Mouse (Mus musculus): ENCODE data around the gene Pde1c.
"Not testable (repeated sequence)": the region's sequence is repeated elsewhere in the genome, so short reads cannot be mapped to it uniquely, and the experiment has no call there.

Pde1c gene

GRCm38 (mm10) chr6:56568470-56569372 lies at the start of gene Pde1c:
Pde1c (minus strand) TSS chr6:56569103.
- CTCF ChIA-PET, result interaction anchor here in 3 of 4 experiments (0.6 to 1.7 kb wide), 7 partner anchors 10 to 520 kb away, joined by 3 to 5 read pairs (median 4); no protein-coding TSS in a partner anchor
- POLR2A ChIA-PET, result interaction anchor here in 3 of 4 experiments (0.7 to 1.7 kb wide), 6 partner anchors 9 to 486 kb away, joined by 3 to 6 read pairs (median 4); partner anchors contain the start of gene Avl9 (in 2 of the 3)

DNA sequence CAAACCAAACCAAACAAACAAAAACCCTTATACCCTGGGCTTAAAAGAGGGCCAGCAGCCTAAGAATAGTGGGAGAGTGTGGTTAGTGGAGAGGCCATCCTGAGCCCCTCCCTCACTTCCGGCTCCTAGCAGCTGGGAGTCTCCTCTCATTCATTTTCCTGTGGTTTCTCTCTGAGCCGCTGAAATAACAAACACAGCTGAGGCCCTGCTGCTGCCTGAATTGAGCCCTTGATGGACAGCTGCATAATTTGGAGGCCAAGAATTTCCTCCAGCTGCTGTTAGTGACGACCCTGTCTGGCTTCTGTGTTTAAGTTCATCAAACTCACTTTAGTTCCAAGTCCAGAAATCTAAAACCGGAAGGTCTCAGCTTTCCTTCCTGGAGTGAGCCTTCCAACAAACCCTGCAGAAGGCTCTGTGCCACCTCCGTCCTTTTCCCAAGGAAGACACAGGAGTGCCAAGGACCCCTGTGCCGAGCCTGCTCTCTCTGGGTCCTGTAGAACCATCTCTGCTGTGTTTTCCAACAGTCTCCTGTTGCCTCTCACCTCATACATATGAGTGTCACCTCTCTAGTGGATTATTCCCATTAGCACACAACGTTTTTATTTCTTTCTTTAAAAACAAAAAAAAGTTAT lies 48.2 kb upstream of the Pde1c start:
- ChIA-PET POLR2A (no interaction called here), CTCF (interaction anchor here in 2 of 4 experiments (0.6 to 1.5 kb wide), 3 partner anchors 9 to 697 kb away, joined by 3 to 4 read pairs (median 4); no protein-coding TSS in a partner anchor)

DNA sequence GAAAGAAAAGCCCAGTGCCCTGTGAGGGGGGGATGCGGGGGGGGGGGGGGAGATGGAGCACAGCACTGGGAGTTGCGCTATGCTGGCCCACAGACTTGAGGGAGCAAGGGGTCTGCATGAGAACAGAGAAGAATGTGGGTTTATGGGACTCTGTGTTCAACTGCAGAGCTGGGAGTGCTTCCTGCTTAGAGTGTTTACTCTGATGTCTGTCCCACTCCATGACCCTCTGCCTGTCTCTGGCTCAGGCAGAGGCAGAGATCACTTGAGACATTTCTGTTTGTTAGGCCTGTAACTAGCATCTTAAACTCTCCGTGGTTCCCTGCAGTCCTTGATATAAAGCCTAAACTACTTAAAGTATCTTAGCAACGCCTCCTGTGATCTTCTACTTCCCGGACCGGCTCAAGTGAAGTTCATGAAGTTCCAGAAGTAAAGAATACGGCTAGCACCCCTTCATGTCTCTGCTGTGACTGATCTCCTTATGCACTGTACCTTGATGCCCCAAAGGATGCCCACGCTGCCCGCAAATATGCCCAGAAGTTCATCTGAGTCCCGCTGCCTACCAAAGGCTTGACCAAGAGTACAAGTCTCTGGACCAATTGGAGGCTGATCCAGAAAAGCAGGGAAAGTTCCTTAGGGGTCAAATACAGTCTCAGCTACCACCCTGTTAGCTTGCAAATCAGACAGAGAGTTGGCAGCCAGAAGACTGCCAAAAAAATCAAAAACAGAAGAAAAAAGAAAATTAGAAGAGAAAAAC lies 47.5 kb upstream of the Pde1c start:
- ChIA-PET CTCF (interaction anchor here in 2 of 4 experiments (1.0 to 1.5 kb wide), 2 partner anchors 8 to 75 kb away, joined by 4 read pairs; no protein-coding TSS in a partner anchor), POLR2A (interaction anchor here in 1 of 4 experiments (0.6 kb wide), 1 partner anchor 29 kb away, joined by 5 read pairs; no protein-coding TSS in a partner anchor)

DNA sequence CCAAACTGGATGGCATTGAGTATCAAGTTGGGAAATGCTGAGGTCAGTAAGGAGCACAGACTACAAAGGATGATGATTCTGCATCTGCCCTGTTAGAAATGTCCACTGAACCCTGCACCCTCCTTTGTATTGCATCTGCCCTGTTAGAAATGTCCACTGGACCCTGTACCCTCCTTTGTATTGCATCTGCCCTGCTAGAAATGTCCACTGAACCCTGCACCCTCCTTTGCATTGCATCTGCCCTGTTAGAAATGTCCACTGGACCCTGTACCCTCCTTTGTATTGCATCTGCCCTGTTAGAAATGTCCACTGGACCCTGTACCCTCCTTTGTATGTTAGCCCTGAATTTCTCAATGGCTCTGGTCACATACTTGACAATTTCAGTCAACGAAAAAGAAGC lies 40.6 kb upstream of the Pde1c start:
- POLR2A ChIA-PET, result not testable (repeated sequence)
- CTCF ChIA-PET, result interaction anchor here in 1 of 4 experiments (1.8 kb wide), 1 partner anchor 129 kb away, joined by 22 read pairs; no protein-coding TSS in a partner anchor

GRCm38 (mm10) chr6:56608277-56608676 lies 39.4 kb upstream of the Pde1c start:
- CTCF ChIA-PET, result interaction anchor here (0.5 to 2.6 kb wide), 30 partner anchors 8 to 1088 kb away, joined by 3 to 22 read pairs (median 4); partner anchors contain the start of gene Pde1c (in 1 of the 4)
- POLR2A ChIA-PET, result no interaction called here

GRCm38 (mm10) chr6:56579568-56579967 lies 10.7 kb upstream of the Pde1c start:
- ChIA-PET CTCF (no interaction called here), POLR2A (interaction anchor here in 1 of 4 experiments (0.5 kb wide), 1 partner anchor 112 kb away, joined by 4 read pairs; no protein-coding TSS in a partner anchor)

GRCm38 (mm10) chr6:56560891-56561290 lies 8.0 kb downstream of the Pde1c start:
- POLR2A ChIA-PET, result no interaction called here
- CTCF ChIA-PET, result interaction anchor here in 1 of 4 experiments (1.7 kb wide), 1 partner anchor 131 kb away, joined by 4 read pairs; no protein-coding TSS in a partner anchor

DNA sequence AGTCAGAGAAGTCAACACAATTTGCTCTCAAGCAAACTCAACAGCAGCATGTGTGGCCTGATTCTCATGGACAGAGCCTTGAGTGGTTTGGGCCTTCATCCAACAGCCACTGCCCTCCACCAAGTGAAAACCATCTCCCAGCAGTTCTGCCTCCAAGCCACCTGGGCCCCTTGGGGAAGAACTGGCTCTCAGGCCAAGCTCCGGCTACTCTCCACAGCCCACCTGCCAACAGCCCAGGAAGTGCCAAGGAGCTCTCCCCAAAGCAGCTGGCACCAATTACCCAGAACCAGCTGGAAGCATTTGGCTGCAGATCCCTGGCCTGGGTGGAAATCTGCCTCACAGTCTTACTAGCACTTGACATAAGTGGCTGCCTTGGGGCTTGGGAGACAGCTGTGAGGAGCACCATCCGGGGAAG lies 8.4 kb downstream of the Pde1c start:
- ChIA-PET CTCF (interaction anchor here in 1 of 4 experiments (1.7 kb wide), 1 partner anchor 131 kb away, joined by 4 read pairs; no protein-coding TSS in a partner anchor), POLR2A (no interaction called here)

- CTCF ChIA-PET, result interaction anchor here in 2 of 4 experiments (0.6 to 2.0 kb wide), 2 partner anchors 10 to 1662 kb away, joined by 4 to 21 read pairs; partner anchors contain the start of gene Pde1c (in 1 of the 2)
These were observed 10.2 kb downstream of the Pde1c start for GRCm38 (mm10) chr6:56558711-56559110.

GRCm38 (mm10) chr6:56555848-56556247 lies 13.1 kb downstream of the Pde1c start:
- ChIA-PET CTCF (interaction anchor here in 1 of 4 experiments (1.1 kb wide), 1 partner anchor 53 kb away, joined by 3 read pairs; no protein-coding TSS in a partner anchor), POLR2A (no interaction called here)

More at GRCm38 (mm10) chr6:56558711-56559110, 10.2 kb downstream of the Pde1c start:
- POLR2A ChIA-PET, result interaction anchor here in 1 of 4 experiments (1.3 kb wide), 1 partner anchor 21 kb away, joined by 4 read pairs; no protein-coding TSS in a partner anchor

DNA sequence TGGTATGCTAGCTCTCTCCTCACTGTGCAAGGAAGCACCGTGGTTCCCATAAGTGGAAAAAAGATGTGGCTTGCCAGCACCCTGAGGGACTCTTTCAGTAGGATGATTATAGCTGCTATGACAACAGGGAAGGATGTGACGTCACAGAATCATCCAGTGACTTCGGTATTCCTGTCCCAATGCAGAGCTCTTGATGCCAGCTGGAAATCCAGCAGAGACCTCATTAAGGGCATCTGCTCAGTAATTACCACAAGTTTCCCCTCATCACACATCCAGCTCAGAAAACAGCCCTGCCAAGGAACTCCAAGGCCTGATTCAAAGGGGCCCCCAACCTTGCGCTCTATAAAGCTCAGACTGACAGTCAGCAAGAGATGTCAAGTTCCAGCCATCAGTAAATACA lies 13.5 kb downstream of the Pde1c start:
- POLR2A ChIA-PET, result no interaction called here
- CTCF ChIA-PET, result interaction anchor here in 2 of 4 experiments (0.7 to 1.1 kb wide), 2 partner anchors 53 to 62 kb away, joined by 3 read pairs; no protein-coding TSS in a partner anchor

- POLR2A ChIA-PET, result no interaction called here
- CTCF ChIA-PET, result no interaction called here
These were observed 17.9 kb downstream of the Pde1c start for GRCm38 (mm10) chr6:56551022-56551421.

- CTCF ChIA-PET, result no interaction called here
- POLR2A ChIA-PET, result interaction anchor here in 2 of 4 experiments (0.6 to 1.2 kb wide), 2 partner anchors 16 to 102 kb away, joined by 3 read pairs; no protein-coding TSS in a partner anchor
These were observed 28.7 kb downstream of the Pde1c start for GRCm38 (mm10) chr6:56540247-56540646.

GRCm38 (mm10) chr6:56534653-56535052 lies 34.2 kb downstream of the Pde1c start:
- ChIA-PET POLR2A (no interaction called here), CTCF (no interaction called here)

DNA sequence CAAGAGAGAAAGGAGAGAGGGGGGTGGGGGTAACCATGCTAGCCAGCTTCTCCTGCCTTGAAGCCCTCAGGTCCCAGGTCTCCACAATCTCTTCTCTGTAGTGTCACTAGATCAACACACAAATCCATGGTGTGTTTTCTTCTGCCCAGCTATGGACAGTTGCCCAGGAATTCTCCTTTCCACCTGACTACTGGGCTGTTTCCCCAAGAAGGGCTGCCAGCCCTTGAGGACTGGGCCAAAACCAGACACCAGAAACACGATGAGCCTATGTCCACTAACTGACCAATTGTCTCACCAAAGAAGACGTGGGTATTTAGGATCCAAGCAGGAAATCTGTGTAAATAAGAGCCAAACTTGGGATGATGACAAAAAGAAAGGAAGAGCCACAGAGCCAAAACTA lies 36.6 kb downstream of the Pde1c start:
- ChIA-PET POLR2A (no interaction called here), CTCF (no interaction called here)

GRCm38 (mm10) chr6:56523938-56524866 lies 44.7 kb downstream of the Pde1c start:
- ChIA-PET CTCF (interaction anchor here in 1 of 4 experiments (0.7 kb wide), 1 partner anchor 270 kb away, joined by 10 read pairs; no protein-coding TSS in a partner anchor), POLR2A (interaction anchor here in 1 of 4 experiments (0.6 kb wide), 1 partner anchor 16 kb away, joined by 3 read pairs; no protein-coding TSS in a partner anchor)

GRCm38 (mm10) chr6:56489161-56489560 lies 79.7 kb downstream of the Pde1c start:
- CTCF ChIA-PET, result no interaction called here
- POLR2A ChIA-PET, result no interaction called here

Data from embryonic stem cell, embryonic (primary cell).